Mouse (Mus musculus): Measurements from ENCODE around the gene Mapk3. TPM values are rescaled to one million over a fixed set of nuclear protein-coding genes. Genes with fewer than 3 reads are reported as not detected.

Gene Mapk3
- total and polyA plus RNA-seq, 2 experiments from 2014 or later, result 53.0 to 59.2 TPM

- DNase-seq (ENCODE audit: low spot score) (no peak), ATAC-seq (ENCODE audit: insufficient read depth, low read depth) (no peak)
- H3K4me2 ChIP-seq (ENCODE audit: low read depth, low read length), result no peak overlapping the region
- H3K27ac ChIP-seq (ENCODE audit: low read depth), result peak overlapping the region; percentile 94
- no peak for TF ChIP-seq EP300 (IDR thresholded peaks at IDR 0.05; ENCODE audit: low read depth)
- TF ChIP-seq CTCF (IDR thresholded peaks at IDR 0.05; ENCODE audit: low read depth), result no peak
- no peak overlapping the region for H3K9ac ChIP-seq (replicated peaks; ENCODE audit: low read depth, low read length)
- H3K9me3 ChIP-seq (replicated peaks; ENCODE audit: control insufficient read depth, low read length), result no peaks in the 10 kb centered on the region
- H3K36me3 ChIP-seq (replicated peaks; ENCODE audit: control insufficient read depth, insufficient read depth, low read length), result peaks cover 45% of the 10 kb centered on the region
- H3K27me3 ChIP-seq (ENCODE audit: control insufficient read depth, insufficient read depth, low read length), result no peaks in the 10 kb centered on the region
- H3K4me1 ChIP-seq (ENCODE audit: control insufficient read depth, insufficient read depth), result peaks cover 18% of the 10 kb centered on the region
- H3K4me3 ChIP-seq (ENCODE audit: low read depth, low read length), result no peak overlapping the region
- WGBS, result 67% methylated on average over 4 of the region's 4 CpGs
Measured at GRCm38 (mm10) chr7:126793456-126794270, 34.3 kb downstream of the Mapk3 start.

GRCm38 (mm10) chr7:126794271-126794605, 34.8 kb downstream of the Mapk3 start:
- DNase-seq (ENCODE audit: low spot score) (no peak), ATAC-seq (ENCODE audit: insufficient read depth, low read depth) (no peak)
- no peaks in the 10 kb centered on the region for H3K9me3 ChIP-seq (replicated peaks; ENCODE audit: control insufficient read depth, low read length)
- WGBS, result 43% methylated on average over 4 of the region's 4 CpGs
- no peak overlapping the region for H3K4me2 ChIP-seq (ENCODE audit: low read depth, low read length)
- H3K9ac ChIP-seq (replicated peaks; ENCODE audit: low read depth, low read length), result no peak overlapping the region
- TF ChIP-seq EP300 (IDR thresholded peaks at IDR 0.05; ENCODE audit: low read depth), result no peak
- TF ChIP-seq CTCF (IDR thresholded peaks at IDR 0.05; ENCODE audit: low read depth), result no peak
- peak overlapping the region; percentile 94; the same call in 1 of the 2 replicates for H3K27ac ChIP-seq (ENCODE audit: low read depth)
- peaks cover 39% of the 10 kb centered on the region for H3K36me3 ChIP-seq (replicated peaks; ENCODE audit: control insufficient read depth, insufficient read depth, low read length)
- peaks cover 18% of the 10 kb centered on the region for H3K4me1 ChIP-seq (ENCODE audit: control insufficient read depth, insufficient read depth)
- H3K4me3 ChIP-seq (ENCODE audit: low read depth, low read length), result no peak overlapping the region
- H3K27me3 ChIP-seq (ENCODE audit: control insufficient read depth, insufficient read depth, low read length), result no peaks in the 10 kb centered on the region

- Histone ChIP-seq H3K4me3 (ENCODE audit: low read depth, low read length) (no peak overlapping the region), H3K27me3 (ENCODE audit: control insufficient read depth, insufficient read depth, low read length) (no peaks in the 10 kb centered on the region), H3K27ac (ENCODE audit: low read depth) (no peak overlapping the region), H3K36me3 (replicated peaks; ENCODE audit: control insufficient read depth, insufficient read depth, low read length) (peaks cover 31% of the 10 kb centered on the region), H3K9ac (replicated peaks; ENCODE audit: low read depth, low read length) (no peak overlapping the region), H3K4me2 (ENCODE audit: low read depth, low read length) (no peak overlapping the region), H3K4me1 (ENCODE audit: control insufficient read depth, insufficient read depth) (peaks cover 27% of the 10 kb centered on the region), H3K9me3 (replicated peaks; ENCODE audit: control insufficient read depth, low read length) (no peaks in the 10 kb centered on the region)
- ATAC-seq (ENCODE audit: insufficient read depth, low read depth), result no peak
- TF ChIP-seq CTCF (IDR thresholded peaks at IDR 0.05; ENCODE audit: low read depth) (no peak), EP300 (IDR thresholded peaks at IDR 0.05; ENCODE audit: low read depth) (no peak)
- no peak for DNase-seq (ENCODE audit: low spot score)
- WGBS, result 73% methylated on average over 16 of the region's 16 CpGs
Measured at GRCm38 (mm10) chr7:126795387-126796317, 36.3 kb downstream of the Mapk3 start.

GRCm38 (mm10) chr7:126796350-126796932, 37.0 kb downstream of the Mapk3 start:
- peaks cover 22% of the 10 kb centered on the region for H3K4me1 ChIP-seq (ENCODE audit: control insufficient read depth, insufficient read depth)
- ATAC-seq (ENCODE audit: insufficient read depth, low read depth) (no peak), DNase-seq (ENCODE audit: low spot score) (no peak)
- WGBS, result 46% methylated on average over 8 of the region's 8 CpGs
- peak overlapping the region; percentile 81 for H3K4me2 ChIP-seq (ENCODE audit: low read depth, low read length)
- no peak overlapping the region for H3K27ac ChIP-seq (ENCODE audit: low read depth)
- H3K4me3 ChIP-seq (ENCODE audit: low read depth, low read length), result peak overlapping the region; percentile 83
- peaks cover 31% of the 10 kb centered on the region for H3K36me3 ChIP-seq (replicated peaks; ENCODE audit: control insufficient read depth, insufficient read depth, low read length)
- no peak overlapping the region for H3K9ac ChIP-seq (replicated peaks; ENCODE audit: low read depth, low read length)
- no peaks in the 10 kb centered on the region for H3K9me3 ChIP-seq (replicated peaks; ENCODE audit: control insufficient read depth, low read length)
- TF ChIP-seq EP300 (IDR thresholded peaks at IDR 0.05; ENCODE audit: low read depth) (no peak), CTCF (IDR thresholded peaks at IDR 0.05; ENCODE audit: low read depth) (0 out of 2 replicates have a peak, but pooled peaks have one; percentile 16)
- H3K27me3 ChIP-seq (ENCODE audit: control insufficient read depth, insufficient read depth, low read length), result no peaks in the 10 kb centered on the region

GRCm38 (mm10) chr7:126797411-126798126, 38.2 kb downstream of the Mapk3 start, which contains the start of gene Fam57b:
TSS of gene Fam57b (plus strand) at chr7:126797668.
- H3K4me2 ChIP-seq (ENCODE audit: low read depth, low read length), result peak within 1 kb of the TSS; percentile 81
- TF ChIP-seq EP300 (IDR thresholded peaks at IDR 0.05; ENCODE audit: low read depth) (peak; percentile 48; the same call in 1 of the 2 replicates), CTCF (IDR thresholded peaks at IDR 0.05; ENCODE audit: low read depth) (no peak)
- peak; percentile 69 for DNase-seq (ENCODE audit: low spot score)
- H3K27me3 ChIP-seq (ENCODE audit: control insufficient read depth, insufficient read depth, low read length), result no peaks in the 10 kb centered on the region
- H3K27ac ChIP-seq (ENCODE audit: low read depth), result peak within 1 kb of the TSS; percentile 97
- H3K9ac ChIP-seq (replicated peaks; ENCODE audit: low read depth, low read length), result peak within 1 kb of the TSS; percentile 84
- peaks cover 31% of the 10 kb centered on the region for H3K36me3 ChIP-seq (replicated peaks; ENCODE audit: control insufficient read depth, insufficient read depth, low read length)
- peaks cover 22% of the 10 kb centered on the region for H3K4me1 ChIP-seq (ENCODE audit: control insufficient read depth, insufficient read depth)
- H3K4me3 ChIP-seq (ENCODE audit: low read depth, low read length), result peak within 1 kb of the TSS; percentile 83
- ATAC-seq (ENCODE audit: insufficient read depth, low read depth), result peak; percentile 7; the same call in 1 of the 2 replicates
- 2% methylated on average over 21 of the region's 21 CpGs for WGBS
- H3K9me3 ChIP-seq (replicated peaks; ENCODE audit: control insufficient read depth, low read length), result no peaks in the 10 kb centered on the region
